Mouse (Mus musculus) hindbrain, embryonic 13.5 days (tissue): ENCODE measurements around the gene Rtp3. TPM values are rescaled to one million over a fixed set of nuclear protein-coding genes. Genes with fewer than 3 reads are reported as not detected.

ENCODE experiments used
- ATAC-seq: fragments of 200-750 bp; cut with Nextera tagmentation; 2 replicates; pipeline ENCODE4 v1.8.0; 2017; ENCODE audit warnings: moderate TSS enrichment; ENCODE audit not compliant: low FRiP score
- H3K27ac ChIP-seq: fragments of 300-500 bp; sonication (generic); 2 replicates; pipeline ENCODE4 v1.5.1; 2015; ENCODE audit warnings: inconsistent platforms, mild to moderate bottlenecking, moderate library complexity
- H3K27me3 ChIP-seq: fragments of 300-500 bp; sonication (generic); 2 replicates; pipeline ENCODE4 v1.6.1; 2015; ENCODE audit warnings: mild to moderate bottlenecking, inconsistent platforms
- H3K36me3 ChIP-seq: fragments of 300-500 bp; sonication (generic); 2 replicates; pipeline ENCODE4 v1.6.1; 2015; ENCODE audit warnings: mild to moderate bottlenecking, inconsistent platforms
- H3K4me1 ChIP-seq: fragments of 300-500 bp; sonication (generic); replicated peaks from 2 replicates; pipeline ENCODE4 v1.6.1; 2015; ENCODE audit warnings: inconsistent platforms
- H3K4me2 ChIP-seq: fragments of 300-500 bp; sonication (generic); 2 replicates; pipeline ENCODE4 v1.6.1; 2015; ENCODE audit warnings: inconsistent platforms, mild to moderate bottlenecking, moderate library complexity
- H3K4me3 ChIP-seq: fragments of 300-500 bp; sonication (generic); 2 replicates; pipeline ENCODE4 v1.5.1; 2015; ENCODE audit warnings: mild to moderate bottlenecking, inconsistent platforms
- H3K9ac ChIP-seq: fragments of 300-500 bp; sonication (generic); 2 replicates; pipeline ENCODE4 v1.6.1; 2015; ENCODE audit warnings: mild to moderate bottlenecking, inconsistent platforms
- H3K9me3 ChIP-seq: fragments of 300-500 bp; sonication (generic); 2 replicates; pipeline ENCODE4 v1.6.1; 2016; ENCODE audit warnings: inconsistent platforms
- WGBS: fragments of 180-500 bp; shearing (Covaris S2); methylation state at CpG from one replicate; pipeline ENCODE4 v1.1.7; 2015; 5-methylcytosine and 5-hydroxymethylcytosine counted together
- polyA plus RNA-seq: library from polyadenylated mRNA; unstranded; fragments of >200 nt; fragmentation: Nextera tagmentation; extraction: Ambion mirVana; gene quantifications from 2 replicates; pipeline ENCODE4 v1.2.1, GENCODE M21; 2015

The Rtp3 gene
- polyA plus RNA-seq = not detected in 2 replicates

- H3K4me2 ChIP-seq = no peak within 1 kb of the TSS
- H3K9ac ChIP-seq = no peak within 1 kb of the TSS
- no peaks in the 10 kb centered on the region for H3K9me3 ChIP-seq
- ATAC-seq = no peak
- no peaks in the 10 kb centered on the region for H3K36me3 ChIP-seq
- H3K27ac ChIP-seq = no peak within 1 kb of the TSS
- no peaks in the 10 kb centered on the region for H3K27me3 ChIP-seq
- peaks cover 5% of the 10 kb centered on the region; the same call in 1 of the 2 replicates for H3K4me1 ChIP-seq
- H3K4me3 ChIP-seq = no peak within 1 kb of the TSS
- 65% methylated on average over 6 of the region's 6 CpGs for WGBS
These were observed at the start of gene Rtp3 for GRCm38 (mm10) chr9:110990204-110990603. Gene Rtp3 (minus strand): TSS chr9:110990583.

- H3K4me2 ChIP-seq = no peak overlapping the region
- no peaks in the 10 kb centered on the region for H3K4me1 ChIP-seq
- no peak overlapping the region for H3K4me3 ChIP-seq
- H3K9ac ChIP-seq = no peak overlapping the region
- no peaks in the 10 kb centered on the region for H3K36me3 ChIP-seq
- no peak for ATAC-seq
- 90% methylated on average over 4 of the region's 4 CpGs for WGBS
- no peak overlapping the region for H3K27ac ChIP-seq
- H3K27me3 ChIP-seq = no peaks in the 10 kb centered on the region
- H3K9me3 ChIP-seq = no peaks in the 10 kb centered on the region
These were observed 49.6 kb upstream of the Rtp3 start for GRCm38 (mm10) chr9:111039966-111040365.

GRCm38 (mm10) chr9:111033717-111034116, 43.3 kb upstream of the Rtp3 start:
- Histone ChIP-seq H3K9me3 (no peaks in the 10 kb centered on the region), H3K36me3 (no peaks in the 10 kb centered on the region), H3K27ac (no peak overlapping the region), H3K9ac (no peak overlapping the region), H3K4me1 (no peaks in the 10 kb centered on the region), H3K4me3 (no peak overlapping the region), H3K4me2 (no peak overlapping the region), H3K27me3 (no peaks in the 10 kb centered on the region)
- WGBS = 93% methylated on average over 4 of the region's 4 CpGs
- ATAC-seq = no peak

GRCm38 (mm10) chr9:111026791-111027190, 36.4 kb upstream of the Rtp3 start:
- ATAC-seq = no peak
- H3K9ac ChIP-seq = no peak overlapping the region
- no peaks in the 10 kb centered on the region for H3K27me3 ChIP-seq
- H3K9me3 ChIP-seq = no peaks in the 10 kb centered on the region
- whole genome bisulfite sequencing = 91% methylated on average over 10 of the region's 10 CpGs
- H3K4me2 ChIP-seq = no peak overlapping the region
- H3K36me3 ChIP-seq = no peaks in the 10 kb centered on the region
- H3K4me1 ChIP-seq = no peaks in the 10 kb centered on the region
- H3K27ac ChIP-seq = no peak overlapping the region
- H3K4me3 ChIP-seq = no peak overlapping the region

DNA sequence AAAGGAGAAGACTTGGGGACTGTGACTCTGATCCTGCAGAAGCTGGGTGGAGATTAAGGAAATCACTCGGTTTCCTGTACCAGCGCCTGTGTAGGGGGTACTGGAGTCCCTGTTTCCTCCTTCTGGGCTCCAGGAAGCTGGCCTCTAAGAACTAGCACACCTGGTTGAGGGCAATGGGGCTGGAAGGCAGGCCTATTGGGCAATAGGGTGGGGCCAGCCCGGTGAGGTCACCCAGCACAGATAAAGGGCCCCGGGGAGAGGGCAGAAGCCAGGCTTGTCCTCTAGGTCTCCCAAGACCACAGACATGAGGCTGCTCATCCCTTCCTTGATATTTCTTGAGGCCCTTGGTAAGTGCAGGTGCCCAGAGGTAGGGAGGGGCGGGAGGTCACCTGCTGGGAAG, 28.6 kb upstream of the Rtp3 start, which contains the start of gene Ltf:
Gene Ltf, plus strand, starts transcription at position 250 of the 400 bp plus-strand sequence.
- no peaks in the 10 kb centered on the region for H3K36me3 ChIP-seq
- no peaks in the 10 kb centered on the region for H3K9me3 ChIP-seq
- no peaks in the 10 kb centered on the region for H3K27me3 ChIP-seq
- H3K4me3 ChIP-seq = no peak within 1 kb of the TSS
- WGBS = 84% methylated on average over 5 of the region's 5 CpGs
- H3K4me1 ChIP-seq = no peaks in the 10 kb centered on the region
- no peak within 1 kb of the TSS for H3K4me2 ChIP-seq
- H3K27ac ChIP-seq = no peak within 1 kb of the TSS
- no peak for ATAC-seq
- no peak within 1 kb of the TSS for H3K9ac ChIP-seq

DNA sequence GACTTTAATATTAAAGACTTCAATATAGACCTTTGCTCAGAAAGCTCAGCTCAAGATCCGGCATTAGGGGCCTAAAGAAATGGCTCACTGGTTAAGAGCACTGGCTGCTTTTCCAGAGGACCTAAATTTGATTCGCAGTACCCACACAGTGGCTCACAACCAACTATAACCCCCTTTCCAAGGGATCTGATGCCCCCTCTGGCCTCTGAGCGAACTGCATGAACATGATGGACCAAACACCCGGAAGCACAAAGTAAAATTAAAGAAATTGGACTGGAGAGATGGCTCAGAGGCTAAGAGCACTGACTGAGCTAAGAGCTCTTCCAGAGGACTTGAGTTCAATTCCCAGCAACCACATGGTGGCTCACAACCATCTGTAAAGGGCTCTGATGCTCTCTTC, 25.3 kb upstream of the Rtp3 start:
- no peak overlapping the region for H3K4me3 ChIP-seq
- H3K9me3 ChIP-seq = no peaks in the 10 kb centered on the region
- H3K4me2 ChIP-seq = no peak overlapping the region
- WGBS = 83% methylated on average over 4 of the region's 4 CpGs
- no peak overlapping the region for H3K9ac ChIP-seq
- no peak for ATAC-seq
- H3K36me3 ChIP-seq = no peaks in the 10 kb centered on the region
- no peak overlapping the region for H3K27ac ChIP-seq
- H3K27me3 ChIP-seq = no peaks in the 10 kb centered on the region
- no peaks in the 10 kb centered on the region; the same call in 1 of the 2 replicates for H3K4me1 ChIP-seq

- H3K4me2 ChIP-seq = no peak overlapping the region
- no peak overlapping the region for H3K4me3 ChIP-seq
- H3K9ac ChIP-seq = no peak overlapping the region
- no peaks in the 10 kb centered on the region for H3K36me3 ChIP-seq
- no peak for ATAC-seq
- H3K9me3 ChIP-seq = no peaks in the 10 kb centered on the region
- H3K4me1 ChIP-seq = no peaks in the 10 kb centered on the region; the same call in 1 of the 2 replicates
- WGBS = 76% methylated on average over 3 of the region's 3 CpGs
- H3K27me3 ChIP-seq = no peaks in the 10 kb centered on the region
- no peak overlapping the region for H3K27ac ChIP-seq
These were observed 21.7 kb upstream of the Rtp3 start for GRCm38 (mm10) chr9:111012041-111012440.

GRCm38 (mm10) chr9:111011550-111011949, 21.2 kb upstream of the Rtp3 start:
- Histone ChIP-seq H3K4me3 (no peak overlapping the region), H3K4me2 (no peak overlapping the region), H3K27ac (no peak overlapping the region), H3K9me3 (no peaks in the 10 kb centered on the region), H3K9ac (no peak overlapping the region), H3K4me1 (no peaks in the 10 kb centered on the region; the same call in 1 of the 2 replicates), H3K36me3 (no peaks in the 10 kb centered on the region), H3K27me3 (no peaks in the 10 kb centered on the region)
- 84% methylated on average over 9 of the region's 9 CpGs for WGBS
- no peak for ATAC-seq

GRCm38 (mm10) chr9:111009763-111010162, 19.4 kb upstream of the Rtp3 start:
- no peak overlapping the region for H3K4me2 ChIP-seq
- no peak overlapping the region for H3K27ac ChIP-seq
- H3K9ac ChIP-seq = no peak overlapping the region
- ATAC-seq = no peak
- no peak overlapping the region for H3K4me3 ChIP-seq
- no peaks in the 10 kb centered on the region; the same call in 1 of the 2 replicates for H3K4me1 ChIP-seq
- no peaks in the 10 kb centered on the region for H3K36me3 ChIP-seq
- no peaks in the 10 kb centered on the region for H3K9me3 ChIP-seq
- WGBS = 71% methylated on average over 3 of the region's 3 CpGs
- no peaks in the 10 kb centered on the region for H3K27me3 ChIP-seq

GRCm38 (mm10) chr9:111006544-111006943, 16.2 kb upstream of the Rtp3 start:
- Histone ChIP-seq H3K4me1 (no peaks in the 10 kb centered on the region), H3K9ac (no peak overlapping the region), H3K27me3 (no peaks in the 10 kb centered on the region), H3K4me3 (no peak overlapping the region), H3K4me2 (no peak overlapping the region), H3K9me3 (no peaks in the 10 kb centered on the region), H3K36me3 (no peaks in the 10 kb centered on the region), H3K27ac (no peak overlapping the region)
- no peak for ATAC-seq
- 98% methylated on average over 2 of the region's 2 CpGs for WGBS

DNA sequence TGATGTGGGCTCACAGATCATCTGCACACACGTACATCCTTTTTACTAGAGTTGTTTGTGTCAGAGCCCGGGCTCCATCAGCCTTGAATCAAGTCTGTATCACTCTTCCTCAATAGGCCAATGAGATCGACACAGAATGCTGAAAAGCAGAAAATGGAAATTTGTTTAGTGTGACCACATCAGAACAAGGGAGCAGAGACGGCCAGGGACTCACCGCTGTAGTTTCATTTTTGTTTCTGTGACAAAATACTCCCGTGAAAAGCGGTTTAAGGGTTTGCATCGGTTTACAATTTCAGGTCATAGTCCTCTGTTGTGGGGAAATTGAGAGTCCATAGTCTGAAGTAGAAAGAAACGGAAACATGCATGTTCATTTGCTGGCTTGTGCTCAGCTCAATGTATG, 12.9 kb upstream of the Rtp3 start:
- Histone ChIP-seq H3K4me3 (no peak overlapping the region), H3K4me1 (no peaks in the 10 kb centered on the region), H3K9ac (no peak overlapping the region), H3K36me3 (no peaks in the 10 kb centered on the region), H3K4me2 (no peak overlapping the region), H3K9me3 (no peaks in the 10 kb centered on the region), H3K27ac (no peak overlapping the region), H3K27me3 (no peaks in the 10 kb centered on the region)
- no peak for ATAC-seq
- WGBS = 92% methylated on average over 9 of the region's 9 CpGs

GRCm38 (mm10) chr9:111001621-111002020, 11.2 kb upstream of the Rtp3 start:
- WGBS = 79% methylated on average over 12 of the region's 12 CpGs
- Histone ChIP-seq H3K27ac (no peak overlapping the region), H3K9me3 (no peaks in the 10 kb centered on the region), H3K36me3 (no peaks in the 10 kb centered on the region), H3K4me1 (no peaks in the 10 kb centered on the region), H3K4me3 (no peak overlapping the region), H3K4me2 (no peak overlapping the region), H3K27me3 (no peaks in the 10 kb centered on the region), H3K9ac (no peak overlapping the region)
- no peak for ATAC-seq

DNA sequence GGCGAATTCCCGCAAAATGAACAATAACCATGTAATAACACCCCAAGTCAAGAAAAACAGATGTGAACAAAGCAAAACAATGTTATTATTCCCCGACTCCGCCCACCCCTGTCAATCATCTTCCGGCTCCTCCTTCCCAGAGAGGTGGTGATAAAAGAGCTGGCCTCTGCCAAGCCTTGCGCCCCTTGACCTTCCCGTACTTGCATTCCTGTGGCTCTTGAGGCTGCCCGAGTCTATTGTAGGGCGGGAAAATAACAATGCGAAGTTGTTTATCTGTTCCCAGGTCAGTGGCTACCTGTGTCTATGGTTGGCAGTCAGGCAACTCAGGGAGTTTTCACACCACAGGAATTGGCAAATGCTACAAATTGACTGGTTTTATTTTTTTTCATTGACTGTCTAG, 9.5 kb upstream of the Rtp3 start:
- Histone ChIP-seq H3K4me1 (peaks cover 2% of the 10 kb centered on the region; the same call in 1 of the 2 replicates), H3K4me2 (no peak overlapping the region), H3K4me3 (no peak overlapping the region), H3K36me3 (no peaks in the 10 kb centered on the region), H3K9me3 (no peaks in the 10 kb centered on the region), H3K27ac (no peak overlapping the region), H3K27me3 (no peaks in the 10 kb centered on the region), H3K9ac (no peak overlapping the region)
- WGBS = 76% methylated on average over 10 of the region's 10 CpGs
- no peak for ATAC-seq
